Mouse (Mus musculus) left cerebral cortex, adult 9 months (tissue): Measurements from ENCODE around the gene Golga4.
A peak's percentile ranks its signal among the peaks of the same experiment; 100 is the strongest.

Source experiments
- DNase-seq, 2 experiments: peaks; one replicate each; pipeline ENCODE4 v3.0.0; 2022; ENCODE audit warnings: low spot score in 2 of 2

Golga4 gene

GRCm38 (mm10) chr9:118506020-118506403 is at the start of gene Golga4:
Gene Golga4 (plus strand): TSS chr9:118506267.
- DNase-seq: peak; percentile 74 to 90

GRCm38 (mm10) chr9:118456405-118456804 is 49.7 kb upstream of the Golga4 start:
- DNase-seq: no peak

- no peak for DNase-seq
Measured at GRCm38 (mm10) chr9:118458039-118458438, 48.0 kb upstream of the Golga4 start.

DNA sequence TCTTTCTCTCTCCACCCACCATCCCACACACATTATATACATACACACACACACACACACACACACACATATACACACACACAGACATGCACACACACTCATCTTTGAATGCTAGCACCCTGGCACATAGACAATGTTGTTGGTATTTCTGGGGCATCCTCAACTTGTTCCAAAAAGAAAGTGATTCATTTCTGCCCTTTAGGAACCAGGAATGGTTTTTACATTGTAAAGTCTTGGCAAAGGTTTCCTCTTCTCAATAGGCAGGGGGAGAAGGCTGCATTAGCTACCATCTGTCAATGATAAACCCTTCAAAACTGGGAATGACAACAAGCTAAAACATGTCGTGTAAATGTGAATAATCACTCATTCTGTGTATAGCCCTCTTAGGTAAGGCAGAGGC is 42.0 kb upstream of the Golga4 start:
- no peak for DNase-seq

DNA sequence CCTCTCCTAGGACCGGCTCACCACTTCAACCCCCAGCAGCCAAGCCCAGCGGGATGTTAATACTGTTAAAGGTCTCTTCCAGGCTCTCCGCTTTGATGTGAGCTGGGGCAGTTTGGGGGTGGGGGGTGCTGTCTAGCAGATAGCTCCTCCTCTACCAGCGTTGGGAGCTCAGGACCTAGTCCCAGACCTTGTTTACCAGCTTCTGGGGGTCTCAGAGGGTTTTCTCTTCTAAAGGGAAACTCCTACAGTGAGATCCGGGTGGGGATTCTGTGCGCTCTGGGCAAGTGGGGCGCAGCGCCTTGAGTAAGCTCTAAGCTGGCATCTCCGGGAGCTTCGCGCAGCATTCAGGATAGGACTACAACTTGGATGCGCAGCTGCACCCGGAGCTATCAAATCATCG is 37.8 kb upstream of the Golga4 start:
- DNase-seq: no peak

DNA sequence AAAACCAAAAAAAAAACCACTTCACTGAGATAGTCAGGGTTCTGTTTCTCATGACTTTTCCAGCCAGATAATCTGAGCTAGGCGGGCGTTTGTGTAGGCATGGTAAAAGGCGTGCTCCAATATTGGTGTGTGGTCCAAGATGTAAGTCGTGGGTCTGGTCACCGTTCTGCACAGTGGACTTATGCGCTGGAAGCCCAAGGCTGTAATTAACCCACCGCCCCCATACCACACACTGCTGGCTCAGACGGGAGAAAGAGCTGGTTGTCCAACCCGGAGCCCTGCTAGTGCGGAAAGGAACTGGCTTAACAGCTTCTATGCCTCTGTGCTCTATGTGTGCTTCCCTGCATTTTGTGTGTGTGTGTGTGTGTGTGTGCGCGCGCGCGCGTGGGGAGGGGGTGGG is 36.8 kb upstream of the Golga4 start:
- no peak for DNase-seq

- no peak for DNase-seq
Measured at GRCm38 (mm10) chr9:118471296-118471695, 34.8 kb upstream of the Golga4 start.

GRCm38 (mm10) chr9:118476211-118476765 is 29.8 kb upstream of the Golga4 start:
- DNase-seq: no peak

GRCm38 (mm10) chr9:118476766-118477271 is 29.2 kb upstream of the Golga4 start:
- no peak for DNase-seq

DNA sequence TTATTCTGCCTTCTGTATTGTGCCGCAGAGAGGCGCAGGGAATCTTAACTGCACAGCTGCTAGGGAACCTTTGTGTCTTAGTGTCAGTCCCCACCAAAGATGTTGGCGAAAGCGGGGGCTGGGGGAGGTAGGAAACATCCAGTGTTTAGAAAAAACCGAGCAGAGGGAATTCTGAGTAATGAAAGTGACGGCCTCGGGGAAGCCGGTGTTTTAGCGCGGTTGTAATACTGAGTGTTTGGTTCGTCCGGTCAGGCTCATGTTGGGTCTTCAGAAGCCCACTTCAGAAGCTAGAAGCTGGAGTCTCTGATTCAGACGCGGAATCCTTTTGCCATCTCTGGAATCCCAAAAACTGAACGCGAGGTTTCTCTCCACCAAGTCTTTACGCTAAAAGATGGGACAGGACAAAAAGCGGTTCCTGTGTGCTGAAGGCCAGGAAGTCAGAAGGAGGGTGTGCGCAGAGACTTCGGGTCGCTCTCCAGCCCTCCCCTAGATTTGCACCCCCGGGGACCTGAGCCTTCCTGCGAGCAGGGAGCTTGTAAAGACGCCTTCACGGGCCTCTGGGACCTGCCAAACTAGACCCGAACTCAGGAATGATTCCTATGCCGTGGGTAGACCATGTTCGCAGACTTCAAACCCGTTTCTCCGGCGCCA is 28.7 kb upstream of the Golga4 start:
- DNase-seq: no peak

DNA sequence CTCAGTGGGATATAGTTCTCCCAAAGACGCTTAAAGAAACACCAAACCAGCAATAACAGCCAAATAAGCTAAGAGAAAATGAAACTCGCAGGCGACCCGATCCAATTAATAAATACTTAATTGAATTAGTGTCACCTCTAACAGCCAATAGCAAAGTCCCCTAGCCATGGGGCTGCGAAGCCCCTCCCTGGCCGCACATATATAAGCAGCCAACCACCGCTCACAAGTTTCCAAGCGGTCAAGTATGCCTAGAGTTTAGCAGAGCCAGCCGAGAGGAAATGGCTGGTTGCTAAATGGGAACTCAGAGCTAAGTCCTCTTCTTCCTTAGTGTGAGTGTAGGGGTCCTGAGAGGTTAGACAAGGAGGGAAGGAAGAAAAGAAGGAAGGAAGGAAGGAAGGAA is 28.1 kb upstream of the Golga4 start, which contains the start of gene Eomes:
Eomes (plus strand) TSS at position 252 of the 400 bp plus-strand sequence.
- DNase-seq: no peak

DNA sequence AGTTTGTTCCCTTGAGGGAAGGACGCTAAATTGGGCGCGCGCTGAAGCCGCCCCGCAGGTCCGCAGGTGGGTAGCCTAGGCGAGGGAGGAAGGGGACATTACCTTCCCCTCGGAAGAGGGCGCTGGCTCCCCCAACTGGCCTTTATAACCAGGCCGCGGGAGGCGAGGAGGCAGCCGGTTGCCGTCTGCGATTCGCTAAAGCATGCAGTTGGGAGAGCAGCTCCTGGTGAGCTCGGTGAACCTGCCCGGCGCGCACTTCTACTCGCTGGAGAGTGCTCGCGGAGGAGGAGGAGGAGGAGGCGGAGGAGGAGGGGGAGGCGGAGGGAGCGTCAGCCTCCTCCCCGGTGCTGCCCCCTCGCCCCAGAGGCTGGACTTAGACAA is 27.6 kb upstream of the Golga4 start:
- DNase-seq: no peak

GRCm38 (mm10) chr9:118478839-118479507 is 27.1 kb upstream of the Golga4 start:
- DNase-seq: no peak

DNA sequence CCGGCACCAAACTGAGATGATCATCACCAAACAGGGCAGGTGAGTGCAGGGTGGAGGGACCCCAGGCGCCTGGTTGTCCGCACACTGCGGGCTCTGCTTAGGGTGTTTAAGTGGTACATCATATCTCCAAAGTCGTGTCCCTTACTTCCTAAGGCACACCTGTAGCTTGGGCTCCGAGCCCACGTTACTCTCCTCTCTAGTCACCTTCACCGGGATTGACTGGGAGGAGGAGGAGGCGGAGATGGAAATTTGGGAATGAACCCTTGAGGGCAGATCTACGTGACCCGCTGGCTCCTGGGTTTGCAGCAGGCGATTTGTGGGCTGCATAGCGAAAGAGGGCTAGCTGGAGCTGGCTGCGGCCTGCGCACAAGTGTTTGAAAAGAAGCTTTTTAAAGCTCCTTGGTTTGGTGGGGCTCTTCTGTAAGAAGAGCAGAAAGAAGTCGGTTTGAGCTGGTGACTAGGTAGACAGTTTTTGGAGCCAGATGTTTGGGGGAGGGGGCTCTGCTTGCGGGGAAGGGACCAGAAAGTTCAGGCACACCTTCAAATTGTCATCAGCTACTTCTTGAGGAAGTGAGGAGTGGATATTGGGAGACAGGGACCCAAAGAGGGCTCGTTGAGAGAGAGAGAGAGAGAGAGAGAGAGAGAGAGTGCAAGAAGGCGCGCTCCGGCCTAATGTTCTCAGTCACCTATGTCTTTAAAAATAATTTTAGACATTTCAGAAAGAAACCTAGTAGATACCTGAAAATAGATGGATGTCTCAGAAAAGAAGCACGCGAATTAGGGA is 26.4 kb upstream of the Golga4 start:
- DNase-seq: no peak

- DNase-seq: no peak
Measured at GRCm38 (mm10) chr9:118480292-118480690, 25.8 kb upstream of the Golga4 start.

DNA sequence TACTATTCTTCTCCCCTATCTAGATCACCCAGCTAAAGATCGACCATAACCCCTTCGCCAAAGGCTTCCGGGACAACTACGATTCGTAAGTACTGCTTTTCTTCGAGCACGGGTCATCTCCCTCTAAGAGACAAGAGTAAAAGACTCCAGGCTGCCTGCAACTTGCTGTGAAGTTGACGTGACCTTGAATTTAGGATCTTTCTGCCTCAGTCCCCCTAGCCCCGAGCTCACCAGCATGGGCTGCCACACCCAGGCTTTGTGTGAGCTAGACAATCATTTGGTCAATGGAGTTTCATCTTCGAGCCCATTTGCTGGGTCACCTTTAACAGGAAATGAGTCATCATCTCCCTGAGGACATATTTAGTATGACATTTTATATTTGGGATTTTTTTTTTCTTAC is 23.9 kb upstream of the Golga4 start:
- no peak for DNase-seq

GRCm38 (mm10) chr9:118486361-118487095 is 19.5 kb upstream of the Golga4 start:
- no peak for DNase-seq

DNA sequence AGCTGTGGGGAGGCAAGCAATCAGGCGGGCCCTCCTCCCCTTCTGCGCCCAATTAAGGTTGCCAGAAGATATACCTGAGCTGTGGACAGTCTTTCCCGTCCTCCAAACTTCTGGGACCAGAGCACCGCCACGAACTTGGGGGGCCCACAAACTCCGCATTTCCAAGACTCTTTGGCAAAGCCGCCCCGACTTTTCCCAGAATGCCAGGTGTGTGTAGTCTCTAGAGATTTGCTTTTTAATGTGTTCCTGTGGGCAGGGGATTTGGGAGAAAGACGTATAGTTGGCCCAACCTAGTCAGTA is 19.0 kb upstream of the Golga4 start:
- DNase-seq: no peak

DNA sequence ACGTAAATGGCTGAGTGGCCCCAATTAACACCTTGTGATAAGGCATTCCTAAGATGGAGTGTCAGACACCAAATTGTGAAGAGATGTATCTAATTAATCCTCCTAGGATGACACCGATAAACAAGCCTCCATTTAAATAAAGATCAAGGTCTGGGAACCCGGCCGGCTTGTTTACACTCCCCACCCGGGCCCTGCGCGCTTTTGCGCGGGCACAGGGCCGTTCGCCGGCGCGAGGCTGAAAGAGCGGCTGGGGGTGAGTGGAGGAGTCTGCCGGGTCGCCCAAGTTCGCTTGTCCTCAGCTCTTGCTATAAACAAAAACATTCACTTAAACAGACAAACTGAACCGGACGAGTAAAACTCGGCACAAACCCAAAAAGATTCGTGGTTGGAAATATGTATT is 18.4 kb upstream of the Golga4 start:
- no peak for DNase-seq

DNA sequence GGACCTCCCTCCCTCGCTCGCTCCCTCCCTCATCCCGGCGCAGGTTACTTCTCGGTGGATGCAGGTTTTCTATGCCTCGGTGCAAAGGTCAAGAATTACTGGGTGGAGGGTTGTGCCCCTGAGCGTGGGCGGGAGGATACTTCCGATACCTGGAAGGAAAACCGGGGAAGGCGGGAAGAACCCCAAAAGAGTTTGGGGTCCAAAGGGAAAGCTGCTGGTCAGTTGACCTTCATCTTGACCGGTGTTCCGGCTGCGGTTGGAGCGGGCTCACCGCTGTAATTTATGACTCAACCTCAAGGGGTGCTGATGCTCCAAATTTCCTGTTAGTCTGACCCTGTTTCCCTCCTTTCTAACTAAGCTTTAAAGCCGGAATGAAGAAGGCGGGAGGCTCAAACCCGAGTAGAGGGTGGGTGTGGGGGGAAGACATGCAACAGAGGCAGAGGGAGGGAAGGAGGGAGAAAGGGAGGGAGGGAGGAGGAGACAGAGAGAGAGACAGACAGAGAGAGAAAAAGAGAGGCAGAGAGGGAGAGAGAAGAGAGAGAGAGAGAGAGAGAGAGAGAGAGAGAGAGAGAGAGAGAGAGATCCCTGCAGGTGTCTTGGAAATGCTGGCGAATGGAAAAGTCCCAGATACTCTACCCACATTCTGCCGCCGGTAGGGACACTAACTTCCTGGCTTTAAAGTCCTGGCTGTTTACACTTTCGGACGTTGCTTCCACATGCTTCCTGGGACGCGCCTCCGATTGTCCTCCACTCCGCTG is 17.8 kb upstream of the Golga4 start:
- no peak for DNase-seq
